Mouse (Mus musculus) CH12.LX (cell line): ENCODE data around the gene Trappc2l. TPM values are rescaled to one million over a fixed set of nuclear protein-coding genes. Genes with fewer than 3 reads are reported as not detected.
A peak's percentile ranks its signal among the peaks of the same experiment; 100 is the strongest.

Experiments
- DNase-seq: peaks from one replicate; pipeline ENCODE4 v3.0.0-alpha.2; 2013; ENCODE audit errors: extremely low read depth
- H3K27ac ChIP-seq: 2 replicates; pipeline ENCODE4 v1.5.1; 2012; ENCODE audit warnings: low read depth, mild to moderate bottlenecking, control low read depth, moderate library complexity; ENCODE audit not compliant: insufficient read depth
- H3K27me3 ChIP-seq: replicated peaks from 2 replicates; pipeline ENCODE3; 2012; ENCODE audit warnings: inconsistent platforms
- H3K36me3 ChIP-seq, 2 experiments: replicated peaks in 1 of 2; 2 replicates each; pipeline versions ENCODE3 to v1.6.1; 2012; ENCODE audit warnings: inconsistent platforms in 1 of 2, low read length in 1 of 2, mild to moderate bottlenecking in 1 of 2, mixed read lengths in 1 of 2, moderate library complexity in 1 of 2; ENCODE audit not compliant: control insufficient read depth in 1 of 2, insufficient read depth in 1 of 2
- H3K4me1 ChIP-seq, 2 experiments: 2 replicates each; pipeline ENCODE4 v1.6.1; 2012; ENCODE audit warnings: inconsistent platforms in 1 of 2, moderate library complexity in 1 of 2; ENCODE audit not compliant: insufficient read depth in 2 of 2, control insufficient read depth in 1 of 2
- H3K4me2 ChIP-seq: 2 replicates; pipeline ENCODE4 v1.6.1; 2012; ENCODE audit warnings: low read depth, mild to moderate bottlenecking, control low read depth; ENCODE audit not compliant: poor library complexity, insufficient read depth, severe bottlenecking
- H3K4me3 ChIP-seq, 3 experiments: fragments of 150-350 bp in 1 of 3; sonication (generic) in 1 of 3; replicated peaks in 1 of 3; 2 replicates each; pipeline versions ENCODE3 to v1.5.1; 2011 to 2012; ENCODE audit warnings: low read depth in 2 of 3, low read length in 2 of 3, mild to moderate bottlenecking in 2 of 3, moderate library complexity in 2 of 3, control low read depth in 1 of 3, improper control_type of control experiment in 1 of 3, inconsistent platforms in 1 of 3, mixed read lengths in 1 of 3; ENCODE audit not compliant: poor library complexity in 1 of 3
- H3K79me2 ChIP-seq: replicated peaks from 2 replicates; pipeline ENCODE4 v1.6.1; 2012; ENCODE audit warnings: mild to moderate bottlenecking, moderate library complexity; ENCODE audit not compliant: control insufficient read depth, poor library complexity, insufficient read depth, severe bottlenecking; ENCODE audit errors: extremely low read depth
- H3K9ac ChIP-seq: 2 replicates; pipeline ENCODE4 v1.6.1; 2012; ENCODE audit warnings: low read depth, mild to moderate bottlenecking, control low read depth, moderate library complexity; ENCODE audit not compliant: insufficient read depth
- H3K9me3 ChIP-seq: replicated peaks from 2 replicates; pipeline ENCODE3; 2012; ENCODE audit warnings: low read length, inconsistent platforms, mixed read lengths
- BHLHE40 ChIP-seq: IDR thresholded peaks from 2 replicates; pipeline ENCODE4 v1.6.1; 2011; ENCODE audit warnings: mild to moderate bottlenecking, low read depth, low read length, improper control_type of control experiment
- CHD1 ChIP-seq: IDR thresholded peaks from 2 replicates; pipeline ENCODE4 v1.6.1; 2012; ENCODE audit warnings: low read depth, low read length, improper control_type of control experiment, inconsistent platforms
- CHD2 ChIP-seq: IDR thresholded peaks from 2 replicates; pipeline ENCODE4 v1.6.1; 2011; ENCODE audit warnings: low read length, improper control_type of control experiment
- CTCF ChIP-seq, 2 experiments: IDR thresholded peaks in 1 of 2; conservative IDR thresholded peaks in 1 of 2; 2 replicates each; pipeline ENCODE4 v1.5.1; 2011 to 2012; ENCODE audit warnings: low read depth in 2 of 2, low read length in 2 of 2, improper control_type of control experiment in 1 of 2, inconsistent platforms in 1 of 2, mild to moderate bottlenecking in 1 of 2, moderate library complexity in 1 of 2
- E2F4 ChIP-seq: IDR thresholded peaks from 2 replicates; pipeline ENCODE4 v1.6.1; 2011; ENCODE audit warnings: low read depth, low read length, improper control_type of control experiment; ENCODE audit not compliant: insufficient replicate concordance
- ELF1 ChIP-seq: IDR thresholded peaks from 2 replicates; pipeline ENCODE4 v1.6.1; 2014; ENCODE audit warnings: low read depth, mild to moderate bottlenecking, inconsistent platforms, low read length, improper control_type of control experiment
- EP300 ChIP-seq: IDR thresholded peaks from 2 replicates; pipeline ENCODE4 v1.6.1; 2011; ENCODE audit warnings: low read length, improper control_type of control experiment
- ETS1 ChIP-seq: conservative IDR thresholded peaks from 2 replicates; pipeline ENCODE4 v1.6.1; 2012; ENCODE audit warnings: low read depth, mild to moderate bottlenecking, inconsistent platforms, low read length, improper control_type of control experiment, moderate library complexity
- GABPA ChIP-seq: IDR thresholded peaks from 2 replicates; pipeline ENCODE4 v1.6.1; 2012; ENCODE audit warnings: low read depth, low read length, improper control_type of control experiment, inconsistent platforms; ENCODE audit not compliant: insufficient replicate concordance
- HCFC1 ChIP-seq: IDR thresholded peaks from 2 replicates; pipeline ENCODE4 v1.6.1; 2012; ENCODE audit warnings: low read depth, mild to moderate bottlenecking, inconsistent platforms, low read length, improper control_type of control experiment
- IRF4 ChIP-seq: IDR thresholded peaks from 2 replicates; pipeline ENCODE4 v1.6.1; 2014; ENCODE audit warnings: low read depth, mild to moderate bottlenecking, inconsistent platforms, low read length, improper control_type of control experiment
- JUN ChIP-seq: IDR thresholded peaks from 2 replicates; pipeline ENCODE4 v1.6.1; 2011; ENCODE audit warnings: low read depth, mild to moderate bottlenecking, low read length, improper control_type of control experiment, moderate library complexity; ENCODE audit not compliant: insufficient read depth
- JUND ChIP-seq: conservative IDR thresholded peaks from 2 replicates; pipeline ENCODE4 v1.6.1; 2011; ENCODE audit warnings: low read depth, low read length, improper control_type of control experiment
- KAT2A ChIP-seq: IDR thresholded peaks from 2 replicates; pipeline ENCODE4 v1.6.1; 2012; ENCODE audit warnings: low read length, improper control_type of control experiment, inconsistent platforms; ENCODE audit not compliant: insufficient replicate concordance
- MAFK ChIP-seq: IDR thresholded peaks from 2 replicates; pipeline ENCODE4 v1.6.1; 2011; ENCODE audit warnings: low read length, improper control_type of control experiment; ENCODE audit not compliant: insufficient replicate concordance
- MAX ChIP-seq: IDR thresholded peaks from 2 replicates; pipeline ENCODE4 v1.6.1; 2011; ENCODE audit warnings: low read length, improper control_type of control experiment
- MAZ ChIP-seq: IDR thresholded peaks from 2 replicates; pipeline ENCODE4 v1.6.1; 2012; ENCODE audit warnings: low read depth, mild to moderate bottlenecking, inconsistent platforms, low read length, improper control_type of control experiment, moderate library complexity
- MEF2A ChIP-seq: IDR thresholded peaks from 2 replicates; pipeline ENCODE4 v1.6.1; 2014; ENCODE audit warnings: low read depth, mild to moderate bottlenecking, inconsistent platforms, low read length, improper control_type of control experiment, borderline replicate concordance
- MXI1 ChIP-seq: IDR thresholded peaks from 2 replicates; pipeline ENCODE4 v1.6.1; 2011; ENCODE audit warnings: mild to moderate bottlenecking, low read depth, low read length, improper control_type of control experiment
- NELFE ChIP-seq: IDR thresholded peaks from 2 replicates; pipeline ENCODE4 v1.6.1; 2011; ENCODE audit warnings: low read depth, low read length, improper control_type of control experiment
- NRF1 ChIP-seq: IDR thresholded peaks from 2 replicates; pipeline ENCODE4 v1.6.1; 2014; ENCODE audit warnings: low read depth, mild to moderate bottlenecking, inconsistent platforms, low read length, improper control_type of control experiment, moderate library complexity
- PAX5 ChIP-seq: IDR thresholded peaks from 2 replicates; pipeline ENCODE4 v1.6.1; 2012; ENCODE audit warnings: low read length, inconsistent platforms, mixed read lengths
- POLR2A ChIP-seq: IDR thresholded peaks from 2 replicates; pipeline ENCODE4 v1.6.1; 2011; ENCODE audit warnings: low read depth, mild to moderate bottlenecking, improper control_type of control experiment, low read length
- RAD21 ChIP-seq: IDR thresholded peaks from 2 replicates; pipeline ENCODE4 v1.6.1; 2011; ENCODE audit warnings: low read depth, mild to moderate bottlenecking, low read length, improper control_type of control experiment, moderate library complexity
- RCOR1 ChIP-seq: conservative IDR thresholded peaks from 2 replicates; pipeline ENCODE4 v1.6.1; 2012; ENCODE audit warnings: low read depth, mild to moderate bottlenecking, inconsistent platforms, low read length, improper control_type of control experiment
- SIN3A ChIP-seq: IDR thresholded peaks from 2 replicates; pipeline ENCODE4 v1.6.1; 2012; ENCODE audit warnings: low read length, improper control_type of control experiment, inconsistent platforms
- SMC3 ChIP-seq: IDR thresholded peaks from 2 replicates; pipeline ENCODE4 v1.6.1; 2011; ENCODE audit warnings: low read depth, low read length, improper control_type of control experiment
- TBP ChIP-seq: conservative IDR thresholded peaks from 2 replicates; pipeline ENCODE4 v1.6.1; 2011; ENCODE audit warnings: low read depth, low read length, improper control_type of control experiment
- TCF12 ChIP-seq: IDR thresholded peaks from 2 replicates; pipeline ENCODE4 v1.6.1; 2014; ENCODE audit warnings: low read depth, mild to moderate bottlenecking, inconsistent platforms, low read length, improper control_type of control experiment
- UBTF ChIP-seq: IDR thresholded peaks from 2 replicates; pipeline ENCODE4 v1.6.1; 2012; ENCODE audit warnings: low read depth, mild to moderate bottlenecking, inconsistent platforms, low read length, improper control_type of control experiment, moderate library complexity
- USF2 ChIP-seq: conservative IDR thresholded peaks from 2 replicates; pipeline ENCODE4 v1.6.1; 2011; ENCODE audit warnings: low read depth, low read length, improper control_type of control experiment
- ZC3H11A ChIP-seq: IDR thresholded peaks from 2 replicates; pipeline ENCODE4 v1.6.1; 2012; ENCODE audit warnings: low read depth, mild to moderate bottlenecking, inconsistent platforms, low read length, improper control_type of control experiment
- ZMIZ1 ChIP-seq: IDR thresholded peaks from 2 replicates; pipeline ENCODE4 v1.6.1; 2012; ENCODE audit warnings: low read depth, mild to moderate bottlenecking, inconsistent platforms, low read length, improper control_type of control experiment
- ZNF384 ChIP-seq: IDR thresholded peaks from 2 replicates; pipeline ENCODE4 v1.6.1; 2012; ENCODE audit warnings: low read depth, low read length, improper control_type of control experiment, inconsistent platforms
- dilution Hi-C: fragments of 300-500 bp; cut with MboI; formaldehyde crosslinking; loops from 2 replicates; pipeline ENCODE4 v1.14.3; 2020; ENCODE audit warnings: low sequenced_read_pairs; ENCODE audit not compliant: extremely low pct_unique_long_range_greater_than_20kb, extremely low pct_ligation_motif_present
- in situ Hi-C: fragments of 300-500 bp; cut with MboI; formaldehyde crosslinking; loops from 3 replicates; pipeline ENCODE4 v1.14.3; 2019; ENCODE audit warnings: low sequenced_read_pairs, low pct_ligation_motif_present, low pct_unique_long_range_greater_than_20kb, mixed read lengths
- polyA plus RNA-seq: library from polyadenylated mRNA; unstranded; fragments of >175 nt; gene quantifications from 2 replicates; pipeline ENCODE4 v1.2.1, GENCODE M21; 2012; ENCODE audit warnings: low read depth; ENCODE audit not compliant: insufficient read length
- total RNA-seq, 2 experiments: library from RNA; depleted of rRNA; stranded (reverse); fragments of 300-350 nt in 1 of 2; fragments of >200 nt in 1 of 2; gene quantifications; 2 replicates each; pipeline ENCODE4 v1.2.3; 2012 to 2014

Gene Trappc2l
- total and polyA plus RNA-seq, 3 experiments = 15.7 to 67.0 (median 36.0) TPM

DNA sequence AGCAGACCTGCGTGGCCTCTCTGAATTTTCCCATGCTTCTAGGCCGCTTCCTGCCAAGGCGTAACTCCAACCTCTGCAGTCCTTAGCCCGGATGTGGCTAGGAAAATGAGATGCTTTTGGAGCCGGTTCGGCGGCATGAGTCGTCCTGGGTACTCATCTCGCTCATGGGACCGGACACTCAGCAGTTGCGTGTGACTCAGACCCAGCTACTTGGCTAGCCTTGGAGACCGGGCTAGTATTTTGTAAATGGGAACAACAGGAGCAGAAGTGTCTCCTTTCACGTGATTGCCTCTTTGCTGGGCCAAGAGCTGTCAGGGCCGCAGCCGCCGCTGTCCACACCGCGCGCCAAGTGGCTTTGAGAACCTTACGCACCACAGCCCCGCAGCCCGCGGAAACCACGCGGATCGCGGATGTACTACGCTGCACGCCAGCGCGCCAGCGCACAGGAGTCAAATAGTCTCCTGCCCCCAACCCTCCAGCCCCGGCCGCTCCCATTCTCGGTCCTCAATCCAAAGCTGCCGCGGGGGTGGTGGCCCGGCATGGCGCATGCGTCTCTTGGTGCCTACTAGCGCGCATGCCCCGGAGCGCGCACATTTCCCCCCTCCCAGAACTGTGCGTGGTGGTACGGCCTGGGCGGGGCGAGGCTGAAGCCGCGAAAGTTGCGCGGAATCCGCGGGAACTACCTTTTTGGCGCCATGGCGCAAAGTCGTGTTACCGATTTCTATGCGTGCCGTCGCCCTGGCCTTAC, 43.9 kb upstream of the Trappc2l start, which contains the start of gene Cdt1:
TSS of gene Cdt1 (plus strand) at position 655 of the 748 bp plus-strand sequence.
- peaks cover 34 to 57% of the 10 kb centered on the region in 2 experiments for H3K36me3 ChIP-seq
- dilution Hi-C loops (no loop called here), in situ Hi-C loops (no loop called here)
- peak within 1 kb of the TSS; percentile 47 for H3K4me2 ChIP-seq
- no peak for TF ChIP-seq USF2
- TF ChIP-seq MAZ = 0 out of 2 replicates have a peak, but pooled peaks have one; percentile 65
- TF ChIP-seq BHLHE40 = peak; percentile 55
- peak; percentile 48 for TF ChIP-seq ELF1
- TF ChIP-seq IRF4 = peak; percentile 66
- TF ChIP-seq MAX = peak; percentile 91
- peak; percentile 97 for TF ChIP-seq NRF1
- TF ChIP-seq E2F4 = peak; percentile 99
- TF ChIP-seq GABPA = no peak
- TF ChIP-seq ETS1 = no peak
- peak; percentile 77 for TF ChIP-seq HCFC1
- TF ChIP-seq PAX5 = no peak
- peak; percentile 42; the same call in 1 of the 2 replicates for TF ChIP-seq MEF2A
- TF ChIP-seq EP300 = no peak
- peak; percentile 93 for TF ChIP-seq SIN3A
- peak; percentile 53; the same call in 1 of the 2 replicates for TF ChIP-seq RCOR1
- TF ChIP-seq NELFE = peak; percentile 87
- TF ChIP-seq JUND = no peak
- no peak for TF ChIP-seq ZC3H11A
- no peak for TF ChIP-seq CTCF (conservative IDR thresholded peaks at IDR 0.05 in 1 of 2, IDR thresholded peaks at IDR 0.05 in 1 of 2; ENCODE audit: low read depth in 2 of 2, low read length in 2 of 2)
- TF ChIP-seq CHD1 = peak; percentile 98
- no peak for TF ChIP-seq ZNF384
- TF ChIP-seq POLR2A = peak; percentile 90
- peak; percentile 73 for TF ChIP-seq TBP
- peak; percentile 90 for TF ChIP-seq TCF12
- no peak for TF ChIP-seq MAFK
- peak; percentile 62 for TF ChIP-seq CHD2
- TF ChIP-seq RAD21 = no peak
- peak; percentile 90 for TF ChIP-seq MXI1
- peak; percentile 96 for TF ChIP-seq ZMIZ1
- TF ChIP-seq SMC3 = no peak; the same call in 1 of the 2 replicates
- TF ChIP-seq UBTF = no peak
- peak; percentile 87 for TF ChIP-seq KAT2A
- no peak for TF ChIP-seq JUN
- peaks cover 13% of the 10 kb centered on the region for H3K79me2 ChIP-seq
- H3K9ac ChIP-seq = peak within 1 kb of the TSS; percentile 99
- DNase-seq = peak; percentile 95
- no peaks in the 10 kb centered on the region for H3K27me3 ChIP-seq
- peaks cover 9 to 30% of the 10 kb centered on the region in 2 experiments; a peak in 3 of 4 replicates for H3K4me1 ChIP-seq
- H3K27ac ChIP-seq = peak within 1 kb of the TSS; percentile 99
- H3K4me3 ChIP-seq = peak within 1 kb of the TSS; percentile 74 to 99 (median 80)
- peaks cover 5% of the 10 kb centered on the region for H3K9me3 ChIP-seq
